Mouse (Mus musculus) limb, embryonic 10.5 days (tissue): ENCODE data around the gene Usp39. TPM values are rescaled to one million over a fixed set of nuclear protein-coding genes. Genes with fewer than 3 reads are reported as not detected.

Experiments
- DNase-seq: peaks from one replicate; pipeline ENCODE4 v3.0.0-alpha.2; 2017; ENCODE audit warnings: low spot score
- H3K27ac ChIP-seq: fragments of 300-500 bp; sonication (generic); 2 replicates; pipeline ENCODE4 v1.5.1; 2016; ENCODE audit warnings: mild to moderate bottlenecking
- H3K27me3 ChIP-seq: fragments of 300-500 bp; sonication (generic); 2 replicates; pipeline ENCODE4 v1.6.1; 2016; ENCODE audit warnings: low read depth, mild to moderate bottlenecking; ENCODE audit not compliant: poor library complexity, severe bottlenecking
- H3K36me3 ChIP-seq: fragments of 300-500 bp; sonication (generic); 2 replicates; pipeline ENCODE4 v1.6.1; 2016; ENCODE audit warnings: mild to moderate bottlenecking, moderate library complexity
- H3K4me1 ChIP-seq: fragments of 300-500 bp; sonication (generic); 2 replicates; pipeline ENCODE4 v1.6.1; 2016
- H3K4me3 ChIP-seq: fragments of 300-500 bp; sonication (generic); 2 replicates; pipeline ENCODE4 v1.5.1; 2016; ENCODE audit warnings: mild to moderate bottlenecking, moderate library complexity
- H3K9me3 ChIP-seq: fragments of 300-500 bp; sonication (generic); replicated peaks from 2 replicates; pipeline ENCODE4 v1.6.1; 2016; ENCODE audit warnings: mild to moderate bottlenecking
- WGBS: fragments of 180-500 bp; shearing (Covaris S2); methylation state at CpG from one replicate; pipeline ENCODE4 v1.1.7; 2016; 5-methylcytosine and 5-hydroxymethylcytosine counted together
- polyA plus RNA-seq: library from polyadenylated mRNA; unstranded; fragments of >200 nt; fragmentation: Nextera tagmentation; extraction: Ambion mirVana; gene quantifications from 2 replicates; pipeline ENCODE4 v1.2.1, GENCODE M21; 2016

The Usp39 gene
- polyA plus RNA-seq, 1 experiment from 2014 or later = 78.1 TPM

DNA sequence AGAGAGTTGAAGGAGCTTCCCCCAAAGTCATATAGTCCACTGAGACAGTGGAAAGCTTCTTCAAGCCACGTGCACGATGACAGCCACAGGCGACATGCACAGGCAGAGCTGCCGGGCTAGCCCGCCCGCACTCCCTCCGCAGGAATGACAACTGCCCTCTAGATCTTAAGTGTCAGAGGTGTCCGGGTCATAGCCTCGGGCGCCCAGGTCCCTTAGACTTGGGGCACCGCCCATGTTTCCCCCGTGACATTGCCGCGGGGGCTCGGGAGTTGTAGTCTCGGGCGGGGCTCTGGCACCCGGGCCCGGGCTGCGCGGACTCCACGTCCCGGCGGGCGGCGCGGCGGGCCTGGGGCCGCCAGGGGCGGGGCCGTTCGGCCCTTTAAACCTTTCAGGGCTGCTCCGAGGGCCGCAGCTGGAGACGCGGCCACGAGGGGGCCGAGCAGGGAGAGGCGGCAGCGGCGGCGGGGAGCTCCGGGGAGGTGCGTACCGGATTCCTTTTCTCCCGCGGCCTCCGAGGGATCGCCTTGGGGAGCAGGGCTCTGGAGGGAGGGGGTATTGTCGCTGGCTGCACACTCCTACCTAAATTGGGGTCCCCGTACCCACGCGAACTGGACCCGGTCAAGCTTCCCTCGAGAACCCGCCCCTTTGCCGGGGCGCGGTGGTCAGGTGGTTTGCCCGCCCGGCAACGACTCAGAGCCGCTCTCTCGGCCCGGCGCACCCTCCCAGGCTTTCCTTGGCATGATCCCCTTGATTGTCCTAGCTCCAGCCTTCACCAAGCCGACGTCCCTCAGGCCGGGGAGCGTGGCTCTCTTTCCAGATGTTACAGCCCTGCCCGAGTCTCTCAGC, 10.3 kb upstream of the Usp39 start, which contains the start of gene Tmem150a:
Gene Tmem150a, plus strand, starts transcription at position 382 of the 846 bp plus-strand sequence.
- H3K27ac ChIP-seq = peak within 1 kb of the TSS; percentile 82
- no peaks in the 10 kb centered on the region for H3K27me3 ChIP-seq
- WGBS = under 1% methylated on average over 71 of the region's 71 CpGs
- peak within 1 kb of the TSS; percentile 70 for H3K4me3 ChIP-seq
- no peaks in the 10 kb centered on the region for H3K9me3 ChIP-seq
- peak; percentile 87 for DNase-seq
- H3K36me3 ChIP-seq = peaks cover 48% of the 10 kb centered on the region
- peaks cover 44% of the 10 kb centered on the region for H3K4me1 ChIP-seq

DNA sequence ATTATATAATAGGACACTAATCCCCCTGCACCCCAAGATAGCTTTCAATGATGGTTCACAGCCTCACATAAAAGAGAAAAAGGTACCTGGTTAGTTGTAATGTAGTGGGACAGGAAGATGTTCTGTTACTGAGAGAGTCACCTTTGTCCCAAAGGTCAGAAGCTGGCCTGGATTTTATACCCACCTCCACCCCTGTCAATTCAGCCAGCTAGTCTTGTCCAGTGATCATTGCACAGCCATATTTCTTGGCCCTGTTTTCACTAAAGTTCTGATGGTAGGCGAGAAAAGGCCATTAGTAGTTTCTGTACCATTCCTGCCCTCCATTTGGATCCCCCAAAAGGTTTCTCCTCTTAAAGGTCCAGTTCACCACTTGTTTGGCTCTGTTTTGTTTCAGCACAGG, 9.0 kb upstream of the Usp39 start:
- Histone ChIP-seq H3K27me3 (no peaks in the 10 kb centered on the region), H3K27ac (no peak overlapping the region), H3K4me3 (no peak overlapping the region), H3K36me3 (peaks cover 48% of the 10 kb centered on the region), H3K9me3 (no peaks in the 10 kb centered on the region), H3K4me1 (peaks cover 43% of the 10 kb centered on the region)
- 75% methylated on average over 1 of the region's 1 CpGs for WGBS
- no peak for DNase-seq

GRCm38 (mm10) chr6:72352636-72353405, 7.8 kb upstream of the Usp39 start:
- Histone ChIP-seq H3K27ac (no peak overlapping the region), H3K9me3 (no peaks in the 10 kb centered on the region), H3K4me3 (no peak overlapping the region), H3K36me3 (peaks cover 42% of the 10 kb centered on the region), H3K27me3 (no peaks in the 10 kb centered on the region), H3K4me1 (peaks cover 55% of the 10 kb centered on the region)
- no peak for DNase-seq
- WGBS = 68% methylated on average over 5 of the region's 5 CpGs

- 94% methylated on average over 2 of the region's 2 CpGs for WGBS
- H3K9me3 ChIP-seq = no peaks in the 10 kb centered on the region
- H3K4me3 ChIP-seq = no peak overlapping the region
- H3K36me3 ChIP-seq = peaks cover 34% of the 10 kb centered on the region
- H3K4me1 ChIP-seq = peaks cover 60% of the 10 kb centered on the region
- H3K27ac ChIP-seq = no peak overlapping the region
- H3K27me3 ChIP-seq = no peaks in the 10 kb centered on the region
- no peak for DNase-seq
Observed at GRCm38 (mm10) chr6:72350214-72350613, 5.2 kb upstream of the Usp39 start.

DNA sequence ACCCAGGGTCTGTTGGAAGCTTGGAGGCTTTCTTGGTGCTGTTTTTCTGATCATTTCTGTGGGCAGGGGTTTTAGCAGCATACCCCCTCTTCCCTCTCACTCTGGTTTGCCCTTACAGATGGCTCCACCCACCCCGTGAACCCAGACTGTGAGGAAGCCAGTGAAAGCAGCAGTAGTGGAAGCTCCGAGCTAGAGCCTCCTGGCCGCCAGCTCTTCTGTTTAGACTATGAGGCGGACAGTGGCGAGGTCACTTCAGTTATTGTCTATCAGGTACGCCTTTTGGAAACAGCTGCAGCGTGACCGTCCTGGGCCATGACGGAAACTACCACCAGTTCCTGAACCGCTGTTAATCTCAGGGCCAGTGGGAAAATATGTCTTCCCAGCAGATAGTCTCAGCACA, 3.4 kb upstream of the Usp39 start:
- H3K27me3 ChIP-seq = no peaks in the 10 kb centered on the region
- no peaks in the 10 kb centered on the region for H3K9me3 ChIP-seq
- no peak for DNase-seq
- peaks cover 34% of the 10 kb centered on the region for H3K36me3 ChIP-seq
- H3K4me3 ChIP-seq = peak overlapping the region; percentile 90
- 90% methylated on average over 10 of the region's 10 CpGs for WGBS
- H3K4me1 ChIP-seq = peaks cover 58% of the 10 kb centered on the region
- H3K27ac ChIP-seq = no peak overlapping the region

DNA sequence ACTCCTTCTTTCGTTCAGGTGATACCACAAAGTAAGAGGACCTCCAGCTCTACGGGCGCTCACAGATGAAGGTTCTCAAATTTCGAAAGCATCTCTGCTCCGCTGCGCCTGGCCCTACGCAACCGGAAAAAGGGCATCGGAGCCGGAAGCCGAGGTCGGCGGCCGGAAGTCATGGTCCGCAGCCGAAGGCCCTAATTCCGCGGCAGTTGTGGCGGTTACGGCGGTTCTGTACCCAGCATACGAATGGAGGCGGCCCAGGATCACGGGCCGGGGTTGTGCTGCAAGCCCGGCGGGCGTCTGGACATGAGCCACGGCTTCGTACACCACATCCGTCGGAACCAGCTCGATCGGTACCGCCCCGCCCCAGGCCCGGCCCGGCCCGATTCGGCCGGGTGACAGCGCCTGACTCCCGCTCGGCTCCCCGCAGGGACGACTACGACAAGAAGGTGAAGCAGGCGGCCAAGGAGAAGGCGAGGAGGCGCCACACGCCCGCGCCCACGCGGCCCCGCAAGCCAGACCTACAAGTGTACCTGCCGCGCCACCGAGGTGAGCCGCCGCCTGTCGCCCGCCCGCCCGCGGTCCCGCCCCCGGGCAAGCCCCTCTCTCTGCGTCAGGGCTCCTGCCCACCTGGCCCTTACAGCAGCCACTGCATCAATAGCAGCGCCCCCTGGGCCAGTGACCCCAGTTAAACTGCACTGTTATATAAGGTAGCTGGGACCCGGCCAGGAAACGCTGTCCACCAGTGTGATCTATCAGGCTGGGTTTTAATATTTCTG, 2.4 kb upstream of the Usp39 start, which contains the start of gene 0610030E20Rik:
Gene 0610030E20Rik, plus strand, starts transcription at position 152 of the 776 bp plus-strand sequence.
- H3K36me3 ChIP-seq = peaks cover 38% of the 10 kb centered on the region
- peak; percentile 89 for DNase-seq
- no peaks in the 10 kb centered on the region for H3K9me3 ChIP-seq
- H3K27ac ChIP-seq = peak within 1 kb of the TSS; percentile 93
- under 1% methylated on average over 72 of the region's 72 CpGs for WGBS
- peaks cover 49% of the 10 kb centered on the region for H3K4me1 ChIP-seq
- H3K27me3 ChIP-seq = no peaks in the 10 kb centered on the region
- H3K4me3 ChIP-seq = peak within 1 kb of the TSS; percentile 90

DNA sequence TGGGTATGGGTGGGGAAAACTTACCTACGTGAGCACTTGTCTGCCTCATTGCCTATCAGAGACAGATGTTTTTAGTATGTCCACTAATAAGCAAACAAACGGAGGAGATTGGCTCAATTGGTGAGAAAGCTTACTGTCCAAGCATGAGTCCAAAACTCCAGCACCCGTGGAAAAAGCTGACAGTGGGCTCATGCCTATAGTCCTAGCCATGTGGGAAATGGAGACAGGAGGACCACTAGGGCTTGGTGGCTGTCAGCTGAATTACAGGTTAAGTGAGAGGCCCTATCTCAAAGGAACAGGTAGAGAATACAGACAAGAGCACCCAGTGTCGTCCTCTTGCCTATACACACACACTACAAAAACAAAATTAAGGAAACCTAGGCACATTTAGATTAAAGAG, 1.3 kb upstream of the Usp39 start:
- no peaks in the 10 kb centered on the region for H3K27me3 ChIP-seq
- H3K27ac ChIP-seq = no peak overlapping the region
- peaks cover 41% of the 10 kb centered on the region for H3K36me3 ChIP-seq
- H3K4me3 ChIP-seq = peak overlapping the region; percentile 8; the same call in 1 of the 2 replicates
- DNase-seq = no peak
- H3K9me3 ChIP-seq = no peaks in the 10 kb centered on the region
- peaks cover 52% of the 10 kb centered on the region for H3K4me1 ChIP-seq
- 85% methylated on average over 4 of the region's 4 CpGs for WGBS

- H3K4me3 ChIP-seq = peak overlapping the region; percentile 98
- WGBS = 52% methylated on average over 6 of the region's 6 CpGs
- peaks cover 41% of the 10 kb centered on the region for H3K36me3 ChIP-seq
- DNase-seq = no peak
- H3K27ac ChIP-seq = peak overlapping the region; percentile 94; the same call in 1 of the 2 replicates
- H3K27me3 ChIP-seq = no peaks in the 10 kb centered on the region
- H3K4me1 ChIP-seq = peaks cover 57% of the 10 kb centered on the region
- no peaks in the 10 kb centered on the region for H3K9me3 ChIP-seq
Observed at GRCm38 (mm10) chr6:72345633-72346032, 649 bp upstream of the Usp39 start.

DNA sequence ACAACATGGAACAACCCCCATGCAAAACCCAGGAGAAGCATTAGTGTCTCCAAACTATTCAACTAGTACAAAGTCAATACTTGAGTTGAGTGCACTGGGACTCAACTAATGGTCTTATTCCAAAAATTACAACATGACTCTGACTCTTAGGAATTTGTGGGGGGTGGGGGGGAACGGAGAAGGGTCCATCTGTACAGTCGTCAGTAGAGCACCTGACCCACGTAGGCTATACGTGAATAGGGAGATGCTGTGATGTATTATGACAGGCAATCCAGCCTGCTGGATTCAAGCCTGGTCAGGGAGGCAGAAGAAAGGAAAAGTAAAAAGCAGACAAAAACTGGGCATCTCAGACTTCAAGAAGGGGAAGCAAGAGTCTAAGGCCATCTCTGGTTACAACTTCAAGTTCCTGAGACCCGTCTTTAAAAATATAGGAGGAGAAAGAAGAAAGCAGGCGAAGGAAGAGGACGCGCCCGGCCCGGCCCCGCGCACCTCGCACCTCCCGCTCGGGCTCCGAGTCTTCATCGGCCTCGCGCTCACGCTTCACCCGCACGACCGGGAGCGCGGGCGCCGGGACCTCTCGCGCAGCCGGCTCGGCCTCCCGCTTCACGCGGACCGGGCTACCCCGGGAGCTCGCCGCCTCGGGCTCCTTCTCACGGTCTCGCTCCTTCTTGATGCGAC, 449 bp downstream of the Usp39 start:
- H3K4me3 ChIP-seq = peak overlapping the region; percentile 98
- peak overlapping the region; percentile 94 for H3K27ac ChIP-seq
- WGBS = under 1% methylated on average over 42 of the region's 42 CpGs
- H3K27me3 ChIP-seq = no peaks in the 10 kb centered on the region
- DNase-seq = no peak
- H3K9me3 ChIP-seq = no peaks in the 10 kb centered on the region
- peaks cover 57% of the 10 kb centered on the region for H3K4me1 ChIP-seq
- H3K36me3 ChIP-seq = peaks cover 40% of the 10 kb centered on the region

DNA sequence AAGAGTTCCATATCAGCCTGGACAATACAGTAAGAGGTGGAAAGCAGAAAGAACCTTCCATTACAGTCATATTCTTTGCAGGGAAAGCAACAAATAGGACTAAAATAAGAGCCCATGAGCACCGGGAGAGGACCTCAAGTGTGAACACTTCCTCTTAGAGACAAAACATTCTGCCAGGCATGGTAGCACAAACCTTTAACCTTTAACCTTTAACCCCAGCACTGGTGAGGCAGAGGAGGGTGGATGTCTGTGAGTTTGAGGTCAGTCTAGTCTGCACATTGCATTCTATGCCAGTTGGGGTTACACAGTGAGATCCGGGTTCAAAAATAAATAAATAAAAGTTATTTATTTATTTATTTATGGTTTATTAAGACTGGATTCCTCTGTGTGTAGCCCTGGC, 4.5 kb downstream of the Usp39 start:
- peaks cover 69% of the 10 kb centered on the region for H3K36me3 ChIP-seq
- H3K27ac ChIP-seq = no peak overlapping the region
- no peak overlapping the region for H3K4me3 ChIP-seq
- H3K4me1 ChIP-seq = peaks cover 30% of the 10 kb centered on the region
- no peaks in the 10 kb centered on the region for H3K27me3 ChIP-seq
- no peaks in the 10 kb centered on the region for H3K9me3 ChIP-seq
- WGBS = 75% methylated on average over 2 of the region's 2 CpGs
- DNase-seq = no peak

DNA sequence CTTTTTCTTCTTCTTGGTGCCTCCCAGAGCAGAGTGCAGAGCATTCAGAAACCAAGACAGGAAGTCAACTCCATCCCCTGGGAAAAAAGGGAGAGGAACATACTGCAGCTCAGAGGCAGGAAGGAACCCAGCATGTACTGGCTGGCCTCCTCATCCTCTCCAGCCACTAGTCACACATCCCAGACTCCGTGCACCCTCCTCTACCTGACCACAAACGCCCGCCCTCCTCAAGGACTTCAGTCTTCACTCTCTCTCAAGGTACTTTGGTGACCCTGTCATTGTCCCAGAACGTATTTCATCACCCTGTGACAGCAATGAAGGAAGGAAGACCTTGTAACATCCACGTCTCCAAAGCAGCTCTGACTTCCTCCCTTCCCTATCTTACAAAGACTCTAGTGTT, 11.9 kb downstream of the Usp39 start:
- Histone ChIP-seq H3K36me3 (peaks cover 99% of the 10 kb centered on the region), H3K27me3 (no peaks in the 10 kb centered on the region), H3K4me1 (no peaks in the 10 kb centered on the region), H3K27ac (no peak overlapping the region), H3K9me3 (no peaks in the 10 kb centered on the region), H3K4me3 (no peak overlapping the region)
- 89% methylated on average over 5 of the region's 5 CpGs for WGBS
- no peak for DNase-seq

DNA sequence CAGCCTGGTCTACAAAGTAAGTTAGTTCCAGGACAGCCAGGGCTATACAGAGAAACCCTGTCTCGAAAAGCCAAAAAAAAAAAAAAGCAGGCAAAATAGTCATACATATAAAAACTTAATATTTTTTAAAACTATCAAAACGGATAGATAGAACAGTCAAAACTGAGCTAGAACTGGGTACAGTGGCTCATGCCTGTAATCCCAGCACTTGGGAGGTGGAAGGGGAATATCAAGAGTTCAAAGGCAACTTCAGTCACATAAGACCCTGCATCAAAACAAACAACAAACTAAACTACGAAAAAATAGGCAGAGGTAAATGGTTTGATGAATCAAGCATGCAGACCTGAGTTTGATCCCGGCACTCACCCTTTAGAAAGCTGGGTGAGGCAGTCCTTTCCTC, 14.9 kb downstream of the Usp39 start:
- no peak overlapping the region for H3K4me3 ChIP-seq
- H3K9me3 ChIP-seq = no peaks in the 10 kb centered on the region
- no peaks in the 10 kb centered on the region for H3K27me3 ChIP-seq
- no peak overlapping the region for H3K27ac ChIP-seq
- WGBS = 85% methylated on average over 4 of the region's 4 CpGs
- H3K4me1 ChIP-seq = no peaks in the 10 kb centered on the region
- H3K36me3 ChIP-seq = peaks cover 99% of the 10 kb centered on the region
- DNase-seq = no peak
